Mouse (Mus musculus) adrenal gland, postnatal 10 days (tissue): ENCODE measurements around the gene Olfml3. TPM values are rescaled to one million over a fixed set of nuclear protein-coding genes. Genes with fewer than 3 reads are reported as not detected.

Experiments used
- DNase-seq: peaks from one replicate; pipeline ENCODE4 v3.0.0; 2021; ENCODE audit warnings: mixed read lengths
- long read RNA-seq, 2 experiments: library from polyadenylated mRNA; stranded (forward); transcript quantifications; one replicate each; pipeline ENCODE4 v2.0.0; 2021
- total RNA-seq, 2 experiments: library from RNA; stranded (reverse); gene quantifications; 2 replicates each; pipeline ENCODE4 v1.2.3; 2021

Olfml3 gene
- 10 to 100 TPM; 15.9 to 17.5 TPM for total RNA-seq
- long read RNA-seq, experiment 1, full-length matches to known transcripts = 18 of 26 reads
- long read RNA-seq, experiment 1, partial matches to known transcripts = 0 of 26 reads
- long read RNA-seq, experiment 1, other reads (novel, unspliced or antisense) = 8 of 26 reads
- long read RNA-seq, experiment 2, full-length matches to known transcripts = 15 of 18 reads
- long read RNA-seq, experiment 2, partial matches to known transcripts = 0 of 18 reads
- long read RNA-seq, experiment 2, other reads (novel, unspliced or antisense) = 3 of 18 reads

- peak; percentile 92 for DNase-seq
Measured at GRCm38 (mm10) chr3:103737778-103738571, at the start of gene Olfml3. Olfml3 (minus strand) TSS chr3:103738001.

GRCm38 (mm10) chr3:103787225-103787624 is 49.4 kb upstream of the Olfml3 start:
- peak; percentile 50 for DNase-seq

GRCm38 (mm10) chr3:103782844-103783609 is 45.2 kb upstream of the Olfml3 start:
- DNase-seq = no peak

- no peak for DNase-seq
Measured at GRCm38 (mm10) chr3:103780777-103781176, 43.0 kb upstream of the Olfml3 start.

GRCm38 (mm10) chr3:103780271-103780670 is 42.5 kb upstream of the Olfml3 start:
- DNase-seq = no peak

- DNase-seq = no peak
Measured at GRCm38 (mm10) chr3:103779183-103779582, 41.4 kb upstream of the Olfml3 start.

- no peak for DNase-seq
Measured at GRCm38 (mm10) chr3:103778660-103779059, 40.9 kb upstream of the Olfml3 start.

GRCm38 (mm10) chr3:103777940-103778339 is 40.1 kb upstream of the Olfml3 start:
- no peak for DNase-seq

GRCm38 (mm10) chr3:103774009-103774408 is 36.2 kb upstream of the Olfml3 start:
- DNase-seq = no peak

- DNase-seq = no peak
Measured at GRCm38 (mm10) chr3:103773508-103773907, 35.7 kb upstream of the Olfml3 start.

GRCm38 (mm10) chr3:103772846-103773245 is 35.0 kb upstream of the Olfml3 start:
- DNase-seq = no peak

- DNase-seq = peak; percentile 85
Measured at GRCm38 (mm10) chr3:103771531-103772130, 33.8 kb upstream of the Olfml3 start.

GRCm38 (mm10) chr3:103766789-103767188 is 29.0 kb upstream of the Olfml3 start:
- DNase-seq = no peak

GRCm38 (mm10) chr3:103759261-103759970 is 21.6 kb upstream of the Olfml3 start:
- no peak for DNase-seq

- DNase-seq = no peak
Measured at GRCm38 (mm10) chr3:103758456-103758855, 20.7 kb upstream of the Olfml3 start.

- DNase-seq = no peak
Measured at GRCm38 (mm10) chr3:103756920-103757319, 19.1 kb upstream of the Olfml3 start.

GRCm38 (mm10) chr3:103755351-103755750 is 17.6 kb upstream of the Olfml3 start:
- DNase-seq = no peak

GRCm38 (mm10) chr3:103751558-103751957 is 13.8 kb upstream of the Olfml3 start:
- no peak for DNase-seq

- DNase-seq = no peak
Measured at GRCm38 (mm10) chr3:103746711-103747110, 8.9 kb upstream of the Olfml3 start.

- no peak for DNase-seq
Measured at GRCm38 (mm10) chr3:103745001-103745770, 7.4 kb upstream of the Olfml3 start.

GRCm38 (mm10) chr3:103743208-103743607 is 5.4 kb upstream of the Olfml3 start:
- DNase-seq = no peak
